Mouse (Mus musculus) MEL (cell line): ENCODE data around the gene Uckl1. TPM values are rescaled to one million over a fixed set of nuclear protein-coding genes. Genes with fewer than 3 reads are reported as not detected.

Experiments
- DNase-seq: peaks from one replicate; pipeline ENCODE4 v3.0.0; 2011; ENCODE audit warnings: low read depth, low spot score
- H3K27ac ChIP-seq: 2 replicates; pipeline ENCODE4 v1.5.1; 2012; ENCODE audit warnings: low read depth, mild to moderate bottlenecking, control low read depth, low read length, moderate library complexity; ENCODE audit not compliant: control insufficient read depth
- H3K27me3 ChIP-seq, 2 experiments: fragments of 150-350 bp in 1 of 2; sonication (generic) in 1 of 2; 2 replicates each; pipeline ENCODE4 v1.6.1; 2012; ENCODE audit warnings: low read length in 2 of 2, mild to moderate bottlenecking in 2 of 2, improper control_type of control experiment in 1 of 2, moderate library complexity in 1 of 2; ENCODE audit not compliant: insufficient read depth in 2 of 2, control insufficient read depth in 1 of 2
- H3K36me3 ChIP-seq, 2 experiments: 2 replicates each; pipeline ENCODE4 v1.6.1; 2012 to 2014; ENCODE audit warnings: low read length in 2 of 2, improper control_type of control experiment in 1 of 2, inconsistent platforms in 1 of 2, mild to moderate bottlenecking in 1 of 2; ENCODE audit not compliant: insufficient read depth in 2 of 2, control insufficient read depth in 1 of 2
- H3K4me1 ChIP-seq, 2 experiments: fragments of 150-350 bp in 1 of 2; sonication (generic) in 1 of 2; 2 replicates each; pipeline ENCODE4 v1.6.1; 2012; ENCODE audit warnings: low read length in 2 of 2, improper control_type of control experiment in 1 of 2, mild to moderate bottlenecking in 1 of 2; ENCODE audit not compliant: insufficient read depth in 2 of 2, control insufficient read depth in 1 of 2
- H3K4me3 ChIP-seq, 2 experiments: fragments of 150-350 bp in 1 of 2; sonication (generic) in 1 of 2; 2 replicates each; pipeline ENCODE4 v1.5.1; 2012; ENCODE audit warnings: low read depth in 2 of 2, low read length in 2 of 2, mild to moderate bottlenecking in 2 of 2, moderate library complexity in 2 of 2, control low read depth in 1 of 2, improper control_type of control experiment in 1 of 2; ENCODE audit not compliant: control insufficient read depth in 1 of 2, insufficient read depth in 1 of 2
- H3K79me2 ChIP-seq: 2 replicates; pipeline ENCODE4 v1.6.1; 2012; ENCODE audit warnings: mild to moderate bottlenecking, low read length, moderate library complexity; ENCODE audit not compliant: control insufficient read depth, poor library complexity, insufficient read depth
- H3K9ac ChIP-seq: 2 replicates; pipeline ENCODE4 v1.6.1; 2012; ENCODE audit warnings: low read depth, mild to moderate bottlenecking, control low read depth, low read length, moderate library complexity; ENCODE audit not compliant: control insufficient read depth, poor library complexity, severe bottlenecking
- H3K9me3 ChIP-seq: fragments of 150-350 bp; sonication (generic); replicated peaks from 2 replicates; pipeline ENCODE4 v1.6.1; 2012; ENCODE audit warnings: mild to moderate bottlenecking, low read length, improper control_type of control experiment, moderate library complexity; ENCODE audit not compliant: insufficient read depth
- BHLHE40 ChIP-seq: IDR thresholded peaks from 2 replicates; pipeline ENCODE4 v1.6.1; 2012; ENCODE audit warnings: low read depth, mild to moderate bottlenecking, inconsistent platforms, low read length, improper control_type of control experiment, borderline replicate concordance
- CHD1 ChIP-seq: IDR thresholded peaks from 2 replicates; pipeline ENCODE4 v1.6.1; 2012; ENCODE audit warnings: low read depth, mild to moderate bottlenecking, inconsistent platforms, low read length, improper control_type of control experiment
- CHD2 ChIP-seq: IDR thresholded peaks from 2 replicates; pipeline ENCODE4 v1.6.1; 2011; ENCODE audit warnings: low read length, improper control_type of control experiment
- E2F4 ChIP-seq: IDR thresholded peaks from 2 replicates; pipeline ENCODE4 v1.6.1; 2011; ENCODE audit warnings: low read depth, low read length, improper control_type of control experiment, borderline replicate concordance
- ELF1 ChIP-seq: IDR thresholded peaks from 2 replicates; pipeline ENCODE4 v1.6.1; 2014; ENCODE audit warnings: low read depth, mild to moderate bottlenecking, inconsistent platforms, low read length, improper control_type of control experiment, moderate library complexity
- ETS1 ChIP-seq: IDR thresholded peaks from 2 replicates; pipeline ENCODE4 v1.6.1; 2012; ENCODE audit warnings: low read depth, mild to moderate bottlenecking, inconsistent platforms, low read length, improper control_type of control experiment, moderate library complexity
- GABPA ChIP-seq: IDR thresholded peaks from 2 replicates; pipeline ENCODE4 v1.6.1; 2012; ENCODE audit warnings: low read depth, mild to moderate bottlenecking, inconsistent platforms, low read length, improper control_type of control experiment, moderate library complexity
- GATA1 ChIP-seq: IDR thresholded peaks from 2 replicates; pipeline ENCODE4 v1.6.1; 2011; ENCODE audit warnings: low read depth, low read length, improper control_type of control experiment
- HCFC1 ChIP-seq: IDR thresholded peaks from 2 replicates; pipeline ENCODE4 v1.6.1; 2012; ENCODE audit warnings: low read depth, mild to moderate bottlenecking, inconsistent platforms, low read length, improper control_type of control experiment, moderate library complexity
- JUND ChIP-seq: IDR thresholded peaks from 2 replicates; pipeline ENCODE4 v1.6.1; 2011; ENCODE audit warnings: low read depth, mild to moderate bottlenecking, improper control_type of control experiment, low read length
- KAT2A ChIP-seq: conservative IDR thresholded peaks from 2 replicates; pipeline ENCODE4 v1.6.1; 2012; ENCODE audit warnings: low read depth, low read length, improper control_type of control experiment, inconsistent platforms
- MAFK ChIP-seq: IDR thresholded peaks from 2 replicates; pipeline ENCODE4 v1.6.1; 2011; ENCODE audit warnings: low read depth, mild to moderate bottlenecking, low read length, improper control_type of control experiment, borderline replicate concordance
- MAX ChIP-seq: IDR thresholded peaks from 2 replicates; pipeline ENCODE4 v1.6.1; 2011; ENCODE audit warnings: low read length, improper control_type of control experiment
- MAZ ChIP-seq: IDR thresholded peaks from 2 replicates; pipeline ENCODE4 v1.6.1; 2012; ENCODE audit warnings: low read depth, mild to moderate bottlenecking, inconsistent platforms, low read length, improper control_type of control experiment
- MXI1 ChIP-seq: IDR thresholded peaks from 2 replicates; pipeline ENCODE4 v1.6.1; 2011; ENCODE audit warnings: mild to moderate bottlenecking, low read depth, low read length, improper control_type of control experiment
- MYB ChIP-seq: IDR thresholded peaks from 2 replicates; pipeline ENCODE4 v1.6.1; 2011; ENCODE audit warnings: mild to moderate bottlenecking, low read depth, low read length, improper control_type of control experiment
- MYC ChIP-seq: IDR thresholded peaks from 2 replicates; pipeline ENCODE4 v1.6.1; 2011; ENCODE audit warnings: low read depth, mild to moderate bottlenecking, low read length, improper control_type of control experiment, moderate library complexity
- NELFE ChIP-seq: IDR thresholded peaks from 2 replicates; pipeline ENCODE4 v1.6.1; 2011; ENCODE audit warnings: low read depth, low read length, improper control_type of control experiment
- NRF1 ChIP-seq: IDR thresholded peaks from 2 replicates; pipeline ENCODE4 v1.6.1; 2014; ENCODE audit warnings: low read depth, mild to moderate bottlenecking, inconsistent platforms, low read length, improper control_type of control experiment, moderate library complexity; ENCODE audit not compliant: poor library complexity, insufficient read depth, severe bottlenecking
- POLR2A ChIP-seq, 2 experiments: IDR thresholded peaks; 2 replicates each; pipeline ENCODE4 v1.6.1; 2011 to 2012; ENCODE audit warnings: low read length in 2 of 2, mild to moderate bottlenecking in 2 of 2, control low read depth in 1 of 2, improper control_type of control experiment in 1 of 2, low read depth in 1 of 2, moderate library complexity in 1 of 2; ENCODE audit not compliant: control insufficient read depth in 1 of 2, insufficient read depth in 1 of 2, poor library complexity in 1 of 2
- POLR2AphosphoS5 ChIP-seq: IDR thresholded peaks from 2 replicates; pipeline ENCODE4 v1.6.1; 2012; ENCODE audit warnings: low read depth, borderline replicate concordance, mild to moderate bottlenecking, inconsistent platforms, low read length, moderate library complexity, mixed read lengths
- RAD21 ChIP-seq: IDR thresholded peaks from 2 replicates; pipeline ENCODE4 v1.6.1; 2011; ENCODE audit warnings: mild to moderate bottlenecking, low read depth, low read length, improper control_type of control experiment
- SMC3 ChIP-seq: IDR thresholded peaks from 2 replicates; pipeline ENCODE4 v1.6.1; 2011; ENCODE audit warnings: low read depth, low read length, improper control_type of control experiment
- TBP ChIP-seq: IDR thresholded peaks from 2 replicates; pipeline ENCODE4 v1.8.0; 2011; ENCODE audit warnings: low read depth, low read length, improper control_type of control experiment
- UBTF ChIP-seq: IDR thresholded peaks from 2 replicates; pipeline ENCODE4 v1.6.1; 2012; ENCODE audit warnings: low read depth, mild to moderate bottlenecking, inconsistent platforms, low read length, improper control_type of control experiment, moderate library complexity, borderline replicate concordance; ENCODE audit not compliant: insufficient read depth
- USF1 ChIP-seq: IDR thresholded peaks from 2 replicates; pipeline ENCODE4 v1.6.1; 2014; ENCODE audit warnings: low read depth, mild to moderate bottlenecking, inconsistent platforms, low read length, improper control_type of control experiment, moderate library complexity
- ZC3H11A ChIP-seq: IDR thresholded peaks from 2 replicates; pipeline ENCODE4 v1.6.1; 2012; ENCODE audit warnings: low read depth, mild to moderate bottlenecking, inconsistent platforms, low read length, improper control_type of control experiment
- ZKSCAN1 ChIP-seq: IDR thresholded peaks from 2 replicates; pipeline ENCODE4 v1.6.1; 2012; ENCODE audit warnings: low read depth, mild to moderate bottlenecking, inconsistent platforms, low read length, improper control_type of control experiment, moderate library complexity
- ZMIZ1 ChIP-seq: IDR thresholded peaks from 2 replicates; pipeline ENCODE4 v1.6.1; 2012; ENCODE audit warnings: low read depth, mild to moderate bottlenecking, inconsistent platforms, low read length, improper control_type of control experiment, moderate library complexity
- ZNF384 ChIP-seq: IDR thresholded peaks from 2 replicates; pipeline ENCODE4 v1.6.1; 2012; ENCODE audit warnings: low read depth, mild to moderate bottlenecking, inconsistent platforms, low read length, improper control_type of control experiment
- polyA plus RNA-seq, 2 experiments: library from polyadenylated mRNA; stranded (reverse) in 1 of 2; unstranded in 1 of 2; fragments of >175 nt in 1 of 2; fragments of >200 nt in 1 of 2; gene quantifications; 2 replicates each; pipeline versions ENCODE4 v1.2.1 to v1.2.4; 2012; ENCODE audit warnings: low replicate concordance in 2 of 2, low read depth in 1 of 2; ENCODE audit not compliant: insufficient read length in 2 of 2, insufficient read depth in 1 of 2, missing spikeins in 1 of 2
- total RNA-seq: library from RNA; depleted of rRNA; stranded (reverse); fragments of 300-350 nt; gene quantifications from 2 replicates; pipeline ENCODE4 v1.2.3, GENCODE M21; 2012

Uckl1 gene
- total and polyA plus RNA-seq, 3 experiments: 15.2 to 24.6 TPM; not detected in 1

- TF ChIP-seq TBP: no peak
- TF ChIP-seq GABPA: no peak
- no peak for TF ChIP-seq MAX
- no peak for TF ChIP-seq JUND
- no peak for TF ChIP-seq ZNF384
- no peak for TF ChIP-seq MXI1
- no peak for TF ChIP-seq ZC3H11A
- no peak for TF ChIP-seq HCFC1
- TF ChIP-seq ZMIZ1: no peak
- TF ChIP-seq NELFE: no peak
- no peak overlapping the region for H3K27ac ChIP-seq
- H3K9me3 ChIP-seq: no peaks in the 10 kb centered on the region
- DNase-seq: no peak
- H3K36me3 ChIP-seq: peaks cover 0 to 8% of the 10 kb centered on the region in 2 experiments; a peak in 2 of 4 replicates
- H3K4me3 ChIP-seq: no peak overlapping the region
- H3K4me1 ChIP-seq: peaks cover 7 to 34% of the 10 kb centered on the region in 2 experiments
- no peak overlapping the region for H3K9ac ChIP-seq
- peaks cover 15% of the 10 kb centered on the region for H3K79me2 ChIP-seq
- H3K27me3 ChIP-seq: no peaks in the 10 kb centered on the region
Observed at GRCm38 (mm10) chr2:181596221-181596960, 11.7 kb upstream of the Uckl1 start.

- H3K27me3 ChIP-seq: no peaks in the 10 kb centered on the region
- peak; percentile 66 for DNase-seq
- peaks cover 5 to 34% of the 10 kb centered on the region in 2 experiments for H3K4me1 ChIP-seq
- peaks cover 0 to 12% of the 10 kb centered on the region in 2 experiments; a peak in 2 of 4 replicates for H3K36me3 ChIP-seq
- H3K4me3 ChIP-seq: no peak overlapping the region
- H3K27ac ChIP-seq: no peak overlapping the region
- H3K79me2 ChIP-seq: peaks cover 14% of the 10 kb centered on the region
- no peaks in the 10 kb centered on the region for H3K9me3 ChIP-seq
- H3K9ac ChIP-seq: no peak overlapping the region
- TF ChIP-seq MYB: no peak
- TF ChIP-seq MAZ: no peak
- no peak for TF ChIP-seq ELF1
- no peak for TF ChIP-seq JUND
- TF ChIP-seq MAFK: no peak
- TF ChIP-seq BHLHE40: no peak
- TF ChIP-seq SMC3: peak; percentile 74
- TF ChIP-seq POLR2A (IDR thresholded peaks at IDR 0.05; ENCODE audit: control insufficient read depth in 1 of 2, insufficient read depth in 1 of 2, low read depth in 1 of 2, low read length in 2 of 2, poor library complexity in 1 of 2): no peak
- no peak for TF ChIP-seq KAT2A
- no peak for TF ChIP-seq GATA1
- TF ChIP-seq MYC: no peak
- no peak for TF ChIP-seq ZKSCAN1
- no peak for TF ChIP-seq CHD2
- no peak for TF ChIP-seq CHD1
- no peak for TF ChIP-seq POLR2AphosphoS5
- no peak for TF ChIP-seq NELFE
- TF ChIP-seq UBTF: no peak
- no peak for TF ChIP-seq E2F4
- TF ChIP-seq TBP: no peak
- no peak for TF ChIP-seq ETS1
- TF ChIP-seq USF1: no peak
- no peak for TF ChIP-seq ZMIZ1
- TF ChIP-seq NRF1: no peak
- TF ChIP-seq RAD21: peak; percentile 86
Observed at GRCm38 (mm10) chr2:181594946-181595696, 10.4 kb upstream of the Uckl1 start.
